Mouse (Mus musculus) CH12.LX (cell line): Measurements from ENCODE around the gene Ifi27. TPM values are rescaled to one million over a fixed set of nuclear protein-coding genes. Genes with fewer than 3 reads are reported as not detected.
A peak's percentile ranks its signal among the peaks of the same experiment; 100 is the strongest.
"Not testable (repeated sequence)": the region's sequence is repeated elsewhere in the genome, so short reads cannot be mapped to it uniquely, and the experiment has no call there.

ENCODE experiments used
- DNase-seq: peaks from one replicate; pipeline ENCODE4 v3.0.0-alpha.2; 2013; ENCODE audit errors: extremely low read depth
- H3K27ac ChIP-seq: 2 replicates; pipeline ENCODE4 v1.5.1; 2012; ENCODE audit warnings: low read depth, mild to moderate bottlenecking, control low read depth, moderate library complexity; ENCODE audit not compliant: insufficient read depth
- H3K27me3 ChIP-seq: replicated peaks from 2 replicates; pipeline ENCODE3; 2012; ENCODE audit warnings: inconsistent platforms
- H3K36me3 ChIP-seq, 2 experiments: replicated peaks in 1 of 2; 2 replicates each; pipeline versions ENCODE3 to v1.6.1; 2012; ENCODE audit warnings: inconsistent platforms in 1 of 2, low read length in 1 of 2, mild to moderate bottlenecking in 1 of 2, mixed read lengths in 1 of 2, moderate library complexity in 1 of 2; ENCODE audit not compliant: control insufficient read depth in 1 of 2, insufficient read depth in 1 of 2
- H3K4me1 ChIP-seq, 2 experiments: 2 replicates each; pipeline ENCODE4 v1.6.1; 2012; ENCODE audit warnings: inconsistent platforms in 1 of 2, moderate library complexity in 1 of 2; ENCODE audit not compliant: insufficient read depth in 2 of 2, control insufficient read depth in 1 of 2
- H3K4me2 ChIP-seq: 2 replicates; pipeline ENCODE4 v1.6.1; 2012; ENCODE audit warnings: low read depth, mild to moderate bottlenecking, control low read depth; ENCODE audit not compliant: poor library complexity, insufficient read depth, severe bottlenecking
- H3K4me3 ChIP-seq, 3 experiments: fragments of 150-350 bp in 1 of 3; sonication (generic) in 1 of 3; replicated peaks in 1 of 3; 2 replicates each; pipeline versions ENCODE3 to v1.5.1; 2011 to 2012; ENCODE audit warnings: low read depth in 2 of 3, low read length in 2 of 3, mild to moderate bottlenecking in 2 of 3, moderate library complexity in 2 of 3, control low read depth in 1 of 3, improper control_type of control experiment in 1 of 3, inconsistent platforms in 1 of 3, mixed read lengths in 1 of 3; ENCODE audit not compliant: poor library complexity in 1 of 3
- H3K79me2 ChIP-seq: replicated peaks from 2 replicates; pipeline ENCODE4 v1.6.1; 2012; ENCODE audit warnings: mild to moderate bottlenecking, moderate library complexity; ENCODE audit not compliant: control insufficient read depth, poor library complexity, insufficient read depth, severe bottlenecking; ENCODE audit errors: extremely low read depth
- H3K9ac ChIP-seq: 2 replicates; pipeline ENCODE4 v1.6.1; 2012; ENCODE audit warnings: low read depth, mild to moderate bottlenecking, control low read depth, moderate library complexity; ENCODE audit not compliant: insufficient read depth
- H3K9me3 ChIP-seq: replicated peaks from 2 replicates; pipeline ENCODE3; 2012; ENCODE audit warnings: low read length, inconsistent platforms, mixed read lengths
- CTCF ChIP-seq, 2 experiments: IDR thresholded peaks in 1 of 2; conservative IDR thresholded peaks in 1 of 2; 2 replicates each; pipeline ENCODE4 v1.5.1; 2011 to 2012; ENCODE audit warnings: low read depth in 2 of 2, low read length in 2 of 2, improper control_type of control experiment in 1 of 2, inconsistent platforms in 1 of 2, mild to moderate bottlenecking in 1 of 2, moderate library complexity in 1 of 2
- E2F4 ChIP-seq: IDR thresholded peaks from 2 replicates; pipeline ENCODE4 v1.6.1; 2011; ENCODE audit warnings: low read depth, low read length, improper control_type of control experiment; ENCODE audit not compliant: insufficient replicate concordance
- ELF1 ChIP-seq: IDR thresholded peaks from 2 replicates; pipeline ENCODE4 v1.6.1; 2014; ENCODE audit warnings: low read depth, mild to moderate bottlenecking, inconsistent platforms, low read length, improper control_type of control experiment
- GABPA ChIP-seq: IDR thresholded peaks from 2 replicates; pipeline ENCODE4 v1.6.1; 2012; ENCODE audit warnings: low read depth, low read length, improper control_type of control experiment, inconsistent platforms; ENCODE audit not compliant: insufficient replicate concordance
- IRF4 ChIP-seq: IDR thresholded peaks from 2 replicates; pipeline ENCODE4 v1.6.1; 2014; ENCODE audit warnings: low read depth, mild to moderate bottlenecking, inconsistent platforms, low read length, improper control_type of control experiment
- KAT2A ChIP-seq: IDR thresholded peaks from 2 replicates; pipeline ENCODE4 v1.6.1; 2012; ENCODE audit warnings: low read length, improper control_type of control experiment, inconsistent platforms; ENCODE audit not compliant: insufficient replicate concordance
- MEF2A ChIP-seq: IDR thresholded peaks from 2 replicates; pipeline ENCODE4 v1.6.1; 2014; ENCODE audit warnings: low read depth, mild to moderate bottlenecking, inconsistent platforms, low read length, improper control_type of control experiment, borderline replicate concordance
- MXI1 ChIP-seq: IDR thresholded peaks from 2 replicates; pipeline ENCODE4 v1.6.1; 2011; ENCODE audit warnings: mild to moderate bottlenecking, low read depth, low read length, improper control_type of control experiment
- NELFE ChIP-seq: IDR thresholded peaks from 2 replicates; pipeline ENCODE4 v1.6.1; 2011; ENCODE audit warnings: low read depth, low read length, improper control_type of control experiment
- POLR2A ChIP-seq: IDR thresholded peaks from 2 replicates; pipeline ENCODE4 v1.6.1; 2011; ENCODE audit warnings: low read depth, mild to moderate bottlenecking, improper control_type of control experiment, low read length
- TBP ChIP-seq: conservative IDR thresholded peaks from 2 replicates; pipeline ENCODE4 v1.6.1; 2011; ENCODE audit warnings: low read depth, low read length, improper control_type of control experiment
- TCF12 ChIP-seq: IDR thresholded peaks from 2 replicates; pipeline ENCODE4 v1.6.1; 2014; ENCODE audit warnings: low read depth, mild to moderate bottlenecking, inconsistent platforms, low read length, improper control_type of control experiment
- USF1 ChIP-seq: IDR thresholded peaks from 2 replicates; pipeline ENCODE4 v1.6.1; 2014; ENCODE audit warnings: low read depth, mild to moderate bottlenecking, inconsistent platforms, low read length, improper control_type of control experiment
- ZMIZ1 ChIP-seq: IDR thresholded peaks from 2 replicates; pipeline ENCODE4 v1.6.1; 2012; ENCODE audit warnings: low read depth, mild to moderate bottlenecking, inconsistent platforms, low read length, improper control_type of control experiment
- dilution Hi-C: fragments of 300-500 bp; cut with MboI; formaldehyde crosslinking; loops from 2 replicates; pipeline ENCODE4 v1.14.3; 2020; ENCODE audit warnings: low sequenced_read_pairs; ENCODE audit not compliant: extremely low pct_unique_long_range_greater_than_20kb, extremely low pct_ligation_motif_present
- in situ Hi-C: fragments of 300-500 bp; cut with MboI; formaldehyde crosslinking; loops from 3 replicates; pipeline ENCODE4 v1.14.3; 2019; ENCODE audit warnings: low sequenced_read_pairs, low pct_ligation_motif_present, low pct_unique_long_range_greater_than_20kb, mixed read lengths
- polyA plus RNA-seq: library from polyadenylated mRNA; unstranded; fragments of >175 nt; gene quantifications from 2 replicates; pipeline ENCODE4 v1.2.1, GENCODE M21; 2012; ENCODE audit warnings: low read depth; ENCODE audit not compliant: insufficient read length
- total RNA-seq, 2 experiments: library from RNA; depleted of rRNA; stranded (reverse); fragments of 300-350 nt in 1 of 2; fragments of >200 nt in 1 of 2; gene quantifications; 2 replicates each; pipeline ENCODE4 v1.2.3; 2012 to 2014

Ifi27 gene
- total and polyA plus RNA-seq, 3 experiments = 132 to 198 (median 135) TPM

DNA sequence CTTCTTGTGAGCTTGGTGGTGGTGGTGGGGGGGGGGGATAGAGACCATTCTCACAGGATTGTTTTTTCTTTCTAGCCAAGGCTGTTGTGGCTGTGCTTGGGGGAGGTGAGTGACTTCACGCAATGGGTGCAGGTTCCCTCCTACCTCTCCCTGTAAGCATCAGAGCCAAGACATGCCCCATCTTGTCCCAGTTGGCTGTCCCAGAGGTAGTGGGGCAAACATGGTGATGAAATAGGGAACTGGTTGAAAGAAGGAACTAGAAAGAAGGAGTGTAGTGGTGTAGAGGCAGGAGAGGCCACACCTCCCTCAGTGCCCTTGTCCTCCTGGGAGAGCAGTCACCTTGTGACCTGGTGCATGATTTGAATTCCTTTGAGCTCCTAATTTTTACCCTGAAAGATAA lies 3.6 kb downstream of the Ifi27 start (continued):
- TF ChIP-seq CTCF (conservative IDR thresholded peaks at IDR 0.05 in 1 of 2, IDR thresholded peaks at IDR 0.05 in 1 of 2; ENCODE audit: low read depth in 2 of 2, low read length in 2 of 2) (no peak), ZMIZ1 (0 out of 2 replicates have a peak, but pooled peaks have one; percentile 36), E2F4 (no peak), MXI1 (no peak), GABPA (no peak), NELFE (no peak), USF1 (no peak)

- DNase-seq = peak; percentile 88
- TF ChIP-seq NELFE = peak; percentile 65
- no peak for TF ChIP-seq GABPA
- TF ChIP-seq MEF2A = 0 out of 2 replicates have a peak, but pooled peaks have one; percentile 20
- peak; percentile 45; the same call in 1 of the 2 replicates for TF ChIP-seq IRF4
- TF ChIP-seq ZMIZ1 = no peak
- TF ChIP-seq TBP = peak; percentile 92
- 0 out of 2 replicates have a peak, but pooled peaks have one; percentile 29 for TF ChIP-seq TCF12
- no peak for TF ChIP-seq KAT2A
- TF ChIP-seq POLR2A = peak; percentile 64
- TF ChIP-seq ELF1 = peak; percentile 47; the same call in 1 of the 2 replicates
- H3K79me2 ChIP-seq = no peaks in the 10 kb centered on the region
- dilution Hi-C loops = no loop called here
- peak within 1 kb of the TSS; percentile 43 to 58 (median 57) for H3K4me3 ChIP-seq
- peaks cover 17 to 52% of the 10 kb centered on the region in 2 experiments for H3K4me1 ChIP-seq
- H3K36me3 ChIP-seq = peaks cover 21 to 40% of the 10 kb centered on the region in 2 experiments
- H3K9me3 ChIP-seq = no peaks in the 10 kb centered on the region
- no peak within 1 kb of the TSS for H3K27ac ChIP-seq
- H3K9ac ChIP-seq = no peak within 1 kb of the TSS
- in situ Hi-C loops = no loop called here
- no peaks in the 10 kb centered on the region for H3K27me3 ChIP-seq
- peak within 1 kb of the TSS; percentile 67 for H3K4me2 ChIP-seq
Observed at GRCm38 (mm10) chr12:103443524-103443923, 9.5 kb downstream of the Ifi27 start, which contains the start of gene Ifi27l2a. TSS of gene Ifi27l2a (minus strand) at chr12:103443680.

GRCm38 (mm10) chr12:103444261-103444660 lies 10.2 kb downstream of the Ifi27 start:
- peaks cover 14 to 33% of the 10 kb centered on the region in 2 experiments for H3K36me3 ChIP-seq
- H3K4me1 ChIP-seq = peaks cover 16 to 44% of the 10 kb centered on the region in 2 experiments
- in situ Hi-C loops, H3K4me3 ChIP-seq, H3K4me2 ChIP-seq, DNase-seq, H3K9me3 ChIP-seq, H3K27ac ChIP-seq, H3K79me2 ChIP-seq, H3K9ac ChIP-seq, dilution Hi-C loops, H3K27me3 ChIP-seq: not testable (repeated sequence)
